Mouse (Mus musculus): ENCODE measurements around the gene Ggn.
"Not testable (repeated sequence)": the region's sequence is repeated elsewhere in the genome, so short reads cannot be mapped to it uniquely, and the experiment has no call there.

The Ggn gene

DNA sequence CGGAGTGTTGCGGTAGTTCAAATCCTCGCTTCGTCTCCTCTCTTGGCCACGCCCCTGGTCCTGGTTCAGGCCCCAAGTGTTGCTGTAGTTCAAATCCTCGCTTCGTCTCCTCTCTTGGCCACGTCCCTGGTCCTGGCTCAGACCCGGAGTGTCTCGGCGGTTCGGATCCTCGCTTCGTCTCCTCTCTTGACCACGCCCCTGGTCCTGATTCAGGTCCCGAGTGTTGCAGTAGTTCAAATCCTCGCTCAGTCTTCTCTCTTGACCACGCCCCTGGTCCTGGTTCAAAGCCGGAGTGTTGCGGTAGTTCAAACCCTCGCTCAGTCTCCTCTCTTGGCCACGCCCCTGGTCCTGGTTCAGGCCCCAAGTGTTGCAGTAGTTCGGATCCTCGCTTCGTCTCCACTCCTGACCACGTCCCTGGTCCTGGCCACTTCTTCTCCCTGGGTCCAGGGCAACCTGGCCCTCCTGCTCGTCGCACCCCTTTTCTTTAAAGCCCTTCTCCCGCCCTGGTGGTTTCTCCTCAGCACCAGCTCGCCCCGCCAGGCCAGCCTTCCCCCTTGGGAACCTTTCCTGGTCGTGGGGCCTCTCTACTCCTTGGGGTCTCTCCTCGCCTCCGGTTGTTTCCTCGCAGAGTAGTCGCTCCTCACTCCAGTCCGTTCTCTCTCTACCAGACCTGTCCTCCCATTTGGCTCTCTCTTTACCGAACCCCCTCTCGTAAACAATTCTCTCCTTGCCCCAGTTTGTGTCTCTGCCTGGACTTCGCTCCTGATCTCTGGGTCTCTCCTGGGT, 43.0 kb downstream of the Ggn start:
- DNase-seq = not testable (repeated sequence)

DNA sequence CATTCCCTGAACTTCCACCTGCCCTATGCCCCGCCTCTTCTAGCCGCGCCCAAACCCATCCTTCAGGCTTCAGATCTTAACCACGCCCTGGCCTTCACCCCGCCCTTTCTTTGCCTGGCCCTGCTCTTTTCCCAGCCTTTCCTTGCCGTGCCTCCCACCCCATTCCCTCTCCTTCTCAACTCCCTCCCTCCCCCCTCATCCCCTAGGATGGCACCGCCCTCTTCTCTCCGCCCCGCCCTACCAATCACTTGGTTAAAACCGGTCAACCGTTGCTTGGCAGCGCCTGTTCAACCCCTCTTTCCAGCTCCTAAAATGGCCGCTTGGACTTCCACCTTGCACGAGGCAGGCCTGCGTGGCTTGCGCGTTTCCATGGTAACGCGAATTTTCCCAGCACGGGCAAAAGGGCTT, 43.7 kb downstream of the Ggn start, which contains the start of gene Catsperg1:
Gene Catsperg1, minus strand, starts transcription at position 361 of the 408 bp plus-strand sequence.
- DNase-seq = no peak

DNA sequence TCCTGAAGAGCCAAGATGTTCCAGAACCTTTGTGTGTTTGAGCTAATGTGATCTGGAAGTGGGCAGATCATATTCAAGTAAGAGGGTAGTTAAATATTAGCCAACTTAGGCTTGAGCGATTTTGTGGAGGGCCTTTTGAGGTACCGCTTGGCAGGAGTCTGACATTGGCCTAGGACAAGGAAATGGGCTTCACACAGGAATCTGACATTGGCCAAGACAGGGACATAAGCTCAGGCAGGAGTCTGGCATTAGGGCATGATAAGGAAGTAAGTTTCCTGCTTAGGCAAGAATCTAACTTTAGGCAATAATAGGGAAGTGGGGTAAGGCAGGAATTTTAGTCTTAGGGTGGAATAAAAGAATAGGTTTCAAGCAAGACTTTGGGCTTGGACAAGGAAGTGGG, 44.2 kb downstream of the Ggn start:
- DNase-seq = no peak

- no peak for DNase-seq
These were observed 44.8 kb downstream of the Ggn start for GRCm38 (mm10) chr7:29214846-29215245.

Data from right cerebral cortex, adult 18-20 months (tissue).